Mouse (Mus musculus) adrenal gland, postnatal 4 days (tissue): ENCODE data around the gene Pygl. TPM values are rescaled to one million over a fixed set of nuclear protein-coding genes. Genes with fewer than 3 reads are reported as not detected.
"Not testable (repeated sequence)": the region's sequence is repeated elsewhere in the genome, so short reads cannot be mapped to it uniquely, and the experiment has no call there.

ENCODE experiments used
- DNase-seq, 2 experiments: peaks; one replicate each; pipeline ENCODE4 v3.0.0; 2021 to 2022; ENCODE audit warnings: low spot score in 2 of 2, mixed read lengths in 2 of 2
- total RNA-seq, 2 experiments: library from RNA; stranded (reverse); gene quantifications; 2 replicates each; pipeline ENCODE4 v1.2.3; 2021

Gene Pygl
- total RNA-seq, 2 experiments from 2014 or later = 29.5 to 37.0 TPM

GRCm38 (mm10) chr12:70228155-70228554 is 3.1 kb downstream of the Pygl start:
- no peak for DNase-seq

DNA sequence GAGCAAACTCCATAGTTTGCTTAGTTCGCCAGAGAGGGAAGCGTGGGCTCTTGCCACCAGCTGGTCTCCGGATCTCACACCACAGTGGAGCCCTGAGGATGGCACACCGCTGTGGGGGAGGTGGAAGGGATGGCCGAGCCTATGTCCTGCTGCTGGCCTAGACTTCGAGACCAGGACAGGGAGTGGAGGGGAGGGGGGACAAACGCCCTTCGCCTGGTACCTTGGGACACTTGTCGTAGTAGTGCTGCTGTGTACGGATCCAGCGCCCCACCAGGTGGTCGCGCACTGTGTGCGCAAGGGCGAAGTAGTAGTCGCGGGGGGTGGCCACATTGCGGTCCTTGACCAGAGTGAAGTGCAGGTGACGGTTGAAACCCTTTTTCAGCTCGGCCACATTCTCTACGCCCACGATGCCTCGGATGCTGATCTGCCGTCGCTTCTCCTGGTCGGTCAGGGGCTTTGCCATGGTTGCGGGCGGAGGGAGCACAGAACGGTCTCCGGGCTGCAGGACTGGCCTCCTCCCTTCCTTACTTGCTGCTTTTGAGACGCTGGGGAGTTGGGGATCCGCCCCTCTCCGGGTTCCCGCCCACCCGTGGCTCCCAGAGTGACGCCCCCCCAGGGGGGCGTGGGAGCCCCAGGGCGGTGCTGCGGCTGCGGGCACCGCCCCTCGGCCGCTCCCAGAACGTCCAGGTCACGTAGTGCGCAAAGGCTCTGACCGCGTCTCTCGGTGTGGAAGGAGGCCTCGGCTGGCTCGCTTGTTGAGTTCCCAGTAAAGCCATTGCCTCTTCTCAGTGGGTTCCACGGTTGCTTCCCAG is 4.0 kb downstream of the Pygl start:
- DNase-seq = peak; percentile 31 to 76

DNA sequence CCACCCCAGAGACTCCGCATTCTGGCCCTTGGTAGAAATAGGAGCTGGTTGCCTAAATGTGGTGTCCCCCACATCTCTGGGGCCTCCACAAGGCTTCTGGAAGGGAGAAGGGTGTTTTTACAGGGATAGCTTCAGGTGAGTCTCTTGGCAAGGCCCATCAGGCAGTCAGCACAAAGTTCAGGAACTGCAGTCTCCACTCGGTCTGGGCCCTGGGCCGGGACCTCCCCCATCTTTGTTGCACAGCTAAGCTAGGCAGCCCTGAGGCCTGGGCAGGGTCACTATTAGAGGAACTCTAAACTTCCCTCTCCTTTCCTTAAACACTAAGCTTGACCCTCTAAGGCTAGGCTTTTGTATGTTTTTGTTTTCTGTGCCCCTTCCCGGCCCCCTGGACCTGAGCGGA is 4.6 kb downstream of the Pygl start:
- no peak for DNase-seq

DNA sequence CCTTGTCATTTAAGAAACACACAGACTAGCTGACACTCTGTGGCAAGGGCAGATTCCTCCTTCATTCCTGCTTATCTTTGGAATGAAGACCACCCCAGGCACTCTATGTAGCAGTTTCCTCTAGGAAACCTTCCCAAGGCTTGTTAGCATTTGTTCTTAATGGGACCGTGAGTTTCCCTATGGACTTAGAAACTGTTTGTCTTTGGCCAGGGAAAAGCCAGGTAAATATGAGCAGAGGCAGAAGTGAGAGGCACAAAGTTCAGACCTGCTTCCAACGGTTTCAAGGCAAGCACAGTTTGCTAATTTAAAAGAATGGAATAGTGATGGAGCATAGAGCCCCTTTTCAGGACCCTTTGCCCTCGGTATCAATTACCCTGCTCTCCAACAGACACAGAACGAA is 8.0 kb downstream of the Pygl start:
- DNase-seq = no peak

- DNase-seq = no peak
Measured at GRCm38 (mm10) chr12:70221425-70221824, 9.9 kb downstream of the Pygl start.

- DNase-seq = no peak
Measured at GRCm38 (mm10) chr12:70218795-70219540, 12.3 kb downstream of the Pygl start.

- no peak for DNase-seq
Measured at GRCm38 (mm10) chr12:70216229-70216800, 15.0 kb downstream of the Pygl start.

DNA sequence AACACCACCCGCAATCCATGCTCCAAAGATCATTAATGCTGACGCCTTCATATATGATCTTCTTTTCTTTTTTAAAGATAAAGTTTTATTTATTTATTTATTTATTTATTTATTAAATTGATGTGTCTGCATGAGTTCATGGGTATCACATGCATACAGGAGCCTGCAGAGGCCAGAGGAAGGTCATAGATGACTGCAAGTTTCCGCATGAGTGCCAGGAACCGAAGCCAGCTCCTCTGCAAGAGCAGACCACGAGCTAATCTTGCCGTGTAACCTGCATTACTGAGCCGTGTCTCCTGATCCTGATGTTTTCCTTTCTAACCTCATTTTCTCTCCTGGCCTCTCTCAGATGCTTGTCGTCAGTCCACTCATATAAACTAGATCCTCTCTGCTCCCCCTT is 17.0 kb downstream of the Pygl start:
- DNase-seq = no peak

- DNase-seq = no peak
Measured at GRCm38 (mm10) chr12:70213601-70214000, 17.7 kb downstream of the Pygl start.

DNA sequence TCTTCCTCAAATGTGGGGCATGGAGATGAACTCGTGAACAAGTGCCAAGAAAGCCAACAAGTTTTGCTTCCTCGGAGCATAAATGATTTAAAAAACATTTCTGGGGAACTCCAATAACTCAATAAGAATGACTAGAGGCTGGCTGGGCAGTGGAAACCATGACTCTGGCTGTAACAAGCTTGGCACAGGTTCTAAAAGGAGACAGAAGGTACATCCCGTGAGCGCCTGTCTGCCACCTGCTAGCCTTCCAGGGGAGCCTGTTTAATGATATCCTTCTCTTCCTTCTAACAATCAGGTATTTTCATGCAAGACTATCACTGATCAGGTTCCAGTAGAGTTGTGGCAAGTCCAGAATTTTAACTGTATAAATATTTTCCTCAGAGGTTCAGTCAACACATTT is 18.8 kb downstream of the Pygl start:
- DNase-seq = no peak

DNA sequence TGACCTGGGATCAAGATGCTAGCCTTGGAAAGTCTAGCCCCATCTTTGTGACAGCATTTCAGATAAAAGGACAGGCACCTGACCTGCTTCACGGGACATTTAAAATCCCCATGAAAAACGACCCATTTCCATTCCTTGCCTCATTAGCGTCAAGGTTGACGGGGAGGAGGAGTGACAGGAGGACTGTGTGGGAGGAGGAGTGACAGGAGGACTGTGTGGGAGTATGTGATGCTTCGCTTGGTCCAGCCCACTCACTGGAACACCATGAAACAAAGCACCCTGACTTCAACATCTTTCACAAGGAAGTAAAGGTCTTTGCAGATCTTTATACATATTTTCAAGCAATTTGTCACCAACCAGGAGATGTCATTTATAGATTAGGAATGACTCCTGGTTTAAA is 23.1 kb downstream of the Pygl start:
- DNase-seq = no peak

GRCm38 (mm10) chr12:70204433-70204832 is 26.9 kb downstream of the Pygl start:
- DNase-seq = no peak

GRCm38 (mm10) chr12:70201926-70202529 is 29.3 kb downstream of the Pygl start:
- DNase-seq = no peak

DNA sequence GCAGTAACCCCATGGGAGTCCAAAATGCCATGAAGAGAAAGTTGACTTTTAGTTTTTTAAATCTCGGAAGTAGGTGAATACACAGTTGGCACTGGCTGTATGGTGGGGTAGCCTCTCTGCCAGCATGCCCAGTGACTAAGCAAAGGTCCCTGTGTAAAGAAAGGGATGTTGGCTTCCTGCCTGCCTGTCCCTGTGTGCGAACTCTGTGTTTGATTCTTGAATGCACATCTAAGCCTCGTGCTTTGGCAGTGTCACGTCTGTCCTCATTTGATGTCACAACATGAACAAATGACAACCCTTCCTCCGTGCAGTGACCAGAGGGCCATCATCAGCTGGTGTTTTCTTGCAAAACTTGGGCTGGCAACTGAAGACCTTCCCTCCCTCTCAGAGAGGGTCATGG is 34.9 kb downstream of the Pygl start:
- no peak for DNase-seq

GRCm38 (mm10) chr12:70195426-70195825 is 35.9 kb downstream of the Pygl start:
- no peak for DNase-seq

DNA sequence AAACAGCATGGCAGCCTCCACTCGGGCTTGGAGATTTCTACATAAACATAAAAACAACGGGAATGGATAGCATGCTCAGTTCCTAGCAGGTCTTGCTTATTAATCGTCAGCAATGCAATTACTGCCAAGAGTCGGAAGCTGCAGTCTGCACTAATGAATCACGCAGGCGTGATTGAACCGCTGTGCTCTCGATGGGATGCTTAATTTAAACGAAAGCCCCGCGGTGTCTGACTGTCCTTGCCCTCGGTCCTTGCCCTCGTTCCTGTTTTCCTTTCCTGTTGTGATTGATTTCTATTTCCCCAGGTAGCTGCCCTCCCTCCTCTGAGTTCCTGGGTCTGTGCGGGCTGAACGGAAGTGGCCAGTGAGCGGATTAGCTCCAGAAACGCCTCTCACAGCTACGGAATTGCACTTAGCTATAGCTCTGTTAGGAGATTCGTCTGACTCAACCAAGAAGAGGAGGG is 39.0 kb downstream of the Pygl start:
- no peak for DNase-seq

DNA sequence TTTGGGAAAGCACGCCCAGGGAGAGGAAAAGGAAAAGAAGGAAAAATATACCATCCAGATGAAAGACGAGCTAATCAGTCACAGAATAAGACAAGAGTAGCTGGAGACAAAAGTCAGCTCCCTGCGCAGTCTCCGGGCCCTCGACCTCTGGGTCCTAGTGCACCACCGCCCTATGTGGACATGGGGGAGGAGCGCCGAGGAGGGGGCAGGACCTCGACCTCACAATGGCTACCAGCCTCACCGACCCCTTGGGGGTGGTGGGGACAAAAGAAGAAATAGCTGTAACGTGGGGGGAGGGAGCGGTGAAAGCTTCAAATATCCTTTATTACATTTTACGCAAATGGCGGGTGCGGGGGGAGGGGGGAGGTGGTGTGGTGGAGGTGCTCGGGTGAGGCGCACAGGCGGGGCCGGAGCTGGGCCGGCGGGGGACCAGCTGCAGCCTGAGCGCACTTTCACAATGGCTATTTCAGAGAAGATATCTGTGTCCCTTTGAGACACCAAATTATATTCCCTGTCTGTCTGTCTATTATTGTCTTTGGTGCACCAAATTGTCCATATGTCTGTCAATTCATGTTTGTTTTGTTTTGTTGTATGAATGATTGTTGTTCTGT is 47.0 kb downstream of the Pygl start:
- no peak for DNase-seq

DNA sequence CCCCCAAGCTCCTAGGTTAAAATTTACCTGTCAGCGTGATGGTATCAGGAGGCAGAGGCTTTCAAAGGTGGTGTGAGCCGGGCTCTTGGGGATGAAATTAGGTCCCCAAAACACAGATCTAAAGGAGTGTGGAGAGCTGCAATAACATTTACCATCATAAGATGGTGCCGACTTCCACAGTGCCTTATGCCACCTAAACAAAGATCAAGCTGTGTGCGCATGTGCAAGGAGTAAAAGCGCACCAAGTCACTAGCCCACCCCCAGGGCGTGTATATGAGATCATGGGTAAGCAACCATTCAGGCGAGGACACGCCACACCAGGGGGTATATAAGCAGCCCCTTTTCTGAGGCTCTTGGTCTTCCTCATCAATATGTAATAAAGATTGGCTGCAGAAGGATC is 47.8 kb downstream of the Pygl start:
- DNase-seq = not testable (repeated sequence)

DNA sequence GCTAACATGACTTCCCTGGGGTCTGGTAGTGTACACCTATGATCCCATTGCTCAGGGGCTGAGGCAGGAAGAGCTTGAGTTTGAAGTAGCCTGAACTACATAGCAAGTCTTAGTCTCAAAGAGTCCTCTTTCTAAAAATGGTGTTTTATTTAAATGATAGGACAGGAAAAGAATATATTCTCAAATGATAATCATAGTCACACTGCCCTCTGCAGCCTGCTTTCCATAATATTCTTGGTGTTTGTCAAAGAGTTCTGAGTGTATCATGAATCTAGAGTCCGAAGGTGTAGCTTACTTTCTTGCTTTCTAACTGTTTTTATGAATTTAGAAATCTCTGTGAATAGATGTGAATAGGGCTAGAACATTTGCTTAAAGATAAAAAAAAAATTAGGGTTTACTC is 61.3 kb downstream of the Pygl start:
- no peak for DNase-seq

GRCm38 (mm10) chr12:70167950-70168349 is 63.3 kb downstream of the Pygl start:
- no peak for DNase-seq

DNA sequence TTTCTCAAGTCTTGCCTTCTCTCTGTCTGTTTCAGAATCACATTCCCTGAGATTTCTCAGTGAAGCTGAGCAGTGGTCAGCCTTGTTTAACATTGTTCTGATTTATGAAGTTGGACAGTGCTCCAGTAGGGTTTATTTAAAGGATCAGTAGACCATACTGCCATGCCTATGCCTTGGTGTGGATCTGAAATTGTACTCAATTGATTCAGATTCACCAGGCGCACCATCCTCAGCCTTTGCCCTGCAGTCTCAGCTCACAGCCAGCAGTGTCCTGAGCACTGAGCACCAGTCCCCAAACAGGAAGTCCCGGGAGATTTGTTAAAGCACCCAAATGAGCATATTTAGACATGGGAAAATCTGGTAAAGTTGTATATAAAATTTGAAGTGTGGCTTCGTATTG is 66.5 kb downstream of the Pygl start:
- DNase-seq = no peak
